Mouse (Mus musculus): ENCODE measurements at regions not wholly inside any gene's neighbourhood (a gene's known extent, or its start where the extent isn't known, plus 50 kb on each side); places are given as distances from the start of the nearest gene placed in this dataset.

GRCm38 (mm10) chr17:82312191-82312590 lies 574.0 kb upstream of the Slc8a1 start:
- TF ChIP-seq CTCF (IDR thresholded peaks at IDR 0.05; ENCODE audit: low read depth, low read length): no peak
- TF ChIP-seq GATA1 (IDR thresholded peaks at IDR 0.05; ENCODE audit: borderline replicate concordance, low read length): no peak
- TF ChIP-seq TAL1 (conservative IDR thresholded peaks at IDR 0.05; ENCODE audit: low read depth, low read length): no peak
